Mouse (Mus musculus): ENCODE data around the gene Gm20877. TPM values are rescaled to one million over a fixed set of nuclear protein-coding genes. Genes with fewer than 3 reads are reported as not detected.
"Not testable (repeated sequence)": the region's sequence is repeated elsewhere in the genome, so short reads cannot be mapped to it uniquely, and the experiment has no call there.

Gene Gm20877
- total RNA-seq (2021), result not detected
- long read RNA-seq, experiment 1, result 0 reads
- long read RNA-seq, experiment 2, result 0 reads

DNA sequence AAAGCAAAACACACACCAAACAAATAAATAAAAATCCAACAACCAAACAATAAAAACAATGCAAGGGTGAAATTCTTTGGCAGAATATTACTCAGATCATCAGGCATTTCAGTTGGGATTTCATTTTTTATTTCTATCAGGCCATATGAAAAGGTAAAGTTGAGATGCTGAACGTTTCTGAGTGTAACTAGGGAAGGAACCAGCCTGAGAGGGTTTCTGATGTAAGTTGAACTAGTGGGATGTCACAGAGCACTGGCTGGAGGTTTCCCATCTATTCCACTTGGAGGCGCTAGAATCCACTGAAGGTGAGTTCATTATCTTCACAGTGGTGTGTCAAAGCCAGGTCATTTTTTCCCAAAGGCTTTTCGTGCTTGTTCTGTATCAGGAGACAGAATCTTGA lies at the start of gene Gm20877:
Gene Gm20877 (plus strand): TSS at position 301 of the 400 bp plus-strand sequence.
- not testable (repeated sequence) for DNase-seq (ENCODE audit: low spot score in 2 of 2)

Data from adrenal gland, adult 18-20 months (tissue).